Mouse (Mus musculus) lung, embryonic 14.5 days (tissue): ENCODE measurements at regions not wholly inside any gene's neighbourhood (a gene's known extent, or its start where the extent isn't known, plus 50 kb on each side); places are given as distances from the start of the nearest gene placed in this dataset. TPM values are rescaled to one million over a fixed set of nuclear protein-coding genes. Genes with fewer than 3 reads are reported as not detected.

ENCODE experiments used
- ATAC-seq: fragments of 200-750 bp; cut with Nextera tagmentation; 2 replicates; pipeline ENCODE4 v1.8.0; 2017; ENCODE audit warnings: mild to moderate bottlenecking, moderate TSS enrichment, moderate library complexity; ENCODE audit not compliant: insufficient read depth
- DNase-seq: peaks from one replicate; pipeline ENCODE4 v3.0.0-alpha.2; 2015
- H3K27ac ChIP-seq: fragments of 300-500 bp; sonication (generic); 2 replicates; pipeline ENCODE4 v1.5.1; 2014; ENCODE audit warnings: low read depth, mild to moderate bottlenecking, moderate library complexity
- H3K27me3 ChIP-seq: fragments of 300-500 bp; sonication (generic); 2 replicates; pipeline ENCODE4 v1.6.1; 2014; ENCODE audit warnings: low read length, control low read depth; ENCODE audit not compliant: insufficient read depth
- H3K36me3 ChIP-seq: fragments of 300-500 bp; sonication (generic); 2 replicates; pipeline ENCODE4 v1.6.1; 2014; ENCODE audit warnings: control low read depth; ENCODE audit not compliant: insufficient read depth
- H3K4me1 ChIP-seq: fragments of 300-500 bp; sonication (generic); 2 replicates; pipeline ENCODE4 v1.6.1; 2014; ENCODE audit warnings: antibody characterized with exemption, control low read depth; ENCODE audit not compliant: insufficient read depth
- H3K4me2 ChIP-seq: fragments of 300-500 bp; sonication (generic); 2 replicates; pipeline ENCODE4 v1.6.1; 2014; ENCODE audit warnings: mild to moderate bottlenecking
- H3K4me3 ChIP-seq: fragments of 300-500 bp; sonication (generic); 2 replicates; pipeline ENCODE4 v1.5.1; 2014; ENCODE audit warnings: low read depth, low read length
- H3K9ac ChIP-seq: fragments of 300-500 bp; sonication (generic); 2 replicates; pipeline ENCODE4 v1.6.1; 2014
- H3K9me3 ChIP-seq: fragments of 300-500 bp; sonication (generic); 2 replicates; pipeline ENCODE4 v1.6.1; 2016; ENCODE audit warnings: low read depth, low read length, control low read depth
- CTCF ChIP-seq: IDR thresholded peaks from 2 replicates; pipeline ENCODE4 v1.5.1; 2016; ENCODE audit warnings: antibody characterized with exemption, low read depth
- WGBS: fragments of 180-500 bp; shearing (Covaris S2); extraction: QIAGEN DNeasy Blood & Tissue Kit; methylation state at CpG from one replicate; pipeline ENCODE4 v1.1.7; 2014; 5-methylcytosine and 5-hydroxymethylcytosine counted together
- microRNA-seq: library from miRNA; unstranded; fragments of <30 nt; microRNA quantifications from one replicate; pipeline ENCODE4, GENCODE M21; 2016; ENCODE audit warnings: borderline number of aligned reads

DNA sequence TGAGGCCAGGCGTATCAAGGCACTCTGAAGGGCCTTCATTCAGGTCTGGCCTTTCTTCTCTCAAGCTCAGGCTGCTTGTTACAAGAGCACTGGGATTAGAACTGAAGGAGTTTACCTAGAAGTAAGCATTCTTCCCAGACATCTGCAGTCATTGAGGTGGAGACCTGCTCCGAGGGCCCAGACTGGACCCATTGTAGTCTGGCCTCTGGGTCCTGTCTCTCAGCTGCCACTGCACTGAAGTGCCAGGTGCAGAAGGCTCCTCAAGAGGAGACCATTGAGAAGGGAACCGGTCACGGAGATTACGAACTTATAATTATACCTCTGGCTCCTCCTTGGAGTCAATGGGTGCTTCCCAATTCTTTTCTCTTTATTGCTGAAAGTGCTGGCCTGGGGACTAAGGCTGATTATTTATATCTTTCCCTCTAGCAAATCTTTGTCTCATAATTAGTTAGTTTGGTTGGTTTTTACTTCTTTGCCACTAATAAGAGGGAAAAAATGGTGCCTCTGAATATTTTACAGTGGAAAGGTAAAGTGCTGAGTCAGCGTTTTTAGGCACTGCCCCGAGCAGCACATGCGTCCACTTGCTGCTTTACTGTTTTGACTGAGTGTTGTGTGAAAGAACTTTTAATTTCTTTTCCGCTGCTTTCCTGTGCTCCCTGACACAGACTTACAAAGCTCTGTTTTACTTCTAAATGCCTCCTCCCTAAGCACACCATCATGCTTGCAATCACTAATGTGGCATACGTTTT is 1202.0 kb downstream of the A830018L16Rik start:
- no peak for TF ChIP-seq CTCF
- ATAC-seq (no peak), DNase-seq (no peak)
- Histone ChIP-seq H3K4me3 (no peak overlapping the region), H3K27me3 (no peaks in the 10 kb centered on the region), H3K27ac (no peak overlapping the region), H3K9ac (no peak overlapping the region), H3K4me1 (no peaks in the 10 kb centered on the region), H3K4me2 (no peak overlapping the region), H3K9me3 (no peaks in the 10 kb centered on the region), H3K36me3 (no peaks in the 10 kb centered on the region)
- 71% methylated on average over 10 of the region's 10 CpGs for WGBS

DNA sequence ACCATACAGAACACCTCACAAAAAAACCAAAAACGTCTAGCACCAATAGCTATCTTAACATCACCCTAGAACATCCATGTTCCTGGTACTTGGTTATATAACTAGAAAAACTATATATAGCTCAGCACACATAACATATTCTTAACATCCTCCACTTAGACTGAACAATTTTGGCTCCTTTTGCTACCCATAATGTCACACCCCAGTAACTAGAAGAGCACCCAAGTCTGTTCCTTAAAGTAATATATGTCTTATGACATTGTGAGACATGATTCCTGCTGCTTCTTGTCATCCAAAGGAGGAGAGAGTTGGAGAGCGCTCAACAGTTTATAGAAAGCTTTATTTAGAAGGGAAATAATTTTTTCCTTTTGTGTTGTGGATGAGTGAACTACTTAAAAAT is 1206.1 kb downstream of the A830018L16Rik start:
- no peak for TF ChIP-seq CTCF
- no peaks in the 10 kb centered on the region for H3K36me3 ChIP-seq
- 64% methylated on average over 2 of the region's 2 CpGs for WGBS
- ATAC-seq (no peak), DNase-seq (no peak)
- no peaks in the 10 kb centered on the region for H3K27me3 ChIP-seq
- H3K4me3 ChIP-seq, result no peak overlapping the region
- no peaks in the 10 kb centered on the region for H3K9me3 ChIP-seq
- no peaks in the 10 kb centered on the region for H3K4me1 ChIP-seq
- H3K4me2 ChIP-seq, result no peak overlapping the region
- H3K27ac ChIP-seq, result no peak overlapping the region
- no peak overlapping the region for H3K9ac ChIP-seq

DNA sequence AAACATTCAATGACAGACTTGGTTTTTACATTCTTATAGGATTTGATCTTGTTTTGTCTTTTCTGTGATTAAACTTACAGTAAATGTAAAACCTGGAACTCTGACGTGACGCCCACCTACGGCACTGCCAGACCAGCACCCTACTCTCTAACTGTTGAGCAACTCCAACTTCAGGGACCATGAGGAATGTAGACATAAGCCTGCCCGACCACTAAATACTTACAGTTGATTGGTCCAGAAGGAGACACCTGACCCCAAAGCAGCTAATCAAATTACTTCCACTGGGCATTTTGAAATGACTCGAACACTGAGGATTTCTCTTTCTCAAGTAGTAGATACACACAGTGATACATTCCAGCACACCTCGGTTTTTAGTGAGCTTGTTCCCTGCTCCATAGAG is 1206.9 kb downstream of the A830018L16Rik start:
- no peak for DNase-seq

DNA sequence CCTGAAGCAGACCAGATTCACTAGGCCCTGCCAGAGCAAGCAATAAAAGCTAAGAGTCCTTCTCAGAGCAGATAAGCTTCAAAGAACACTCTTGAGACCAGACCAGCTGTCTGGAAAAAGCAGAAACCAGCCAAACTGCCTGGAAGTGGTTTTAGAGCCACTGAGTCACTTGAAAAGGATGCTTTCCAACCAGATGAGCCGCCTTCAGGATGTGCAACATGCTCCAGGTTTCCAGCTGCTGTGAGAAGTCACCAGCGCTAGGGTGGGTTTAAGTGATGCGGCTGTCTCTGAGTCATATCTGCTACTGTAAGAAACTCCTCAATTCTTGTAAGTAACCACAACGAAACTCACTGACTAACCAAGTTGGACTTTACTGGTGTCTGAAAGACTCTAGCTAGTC is 1209.3 kb downstream of the A830018L16Rik start:
- TF ChIP-seq CTCF, result no peak
- Histone ChIP-seq H3K9ac (no peak overlapping the region), H3K36me3 (no peaks in the 10 kb centered on the region), H3K4me2 (no peak overlapping the region), H3K27me3 (no peaks in the 10 kb centered on the region), H3K4me1 (no peaks in the 10 kb centered on the region), H3K9me3 (no peaks in the 10 kb centered on the region), H3K4me3 (no peak overlapping the region), H3K27ac (no peak overlapping the region)
- no peak for DNase-seq
- no peak for ATAC-seq
- WGBS, result 86% methylated on average over 4 of the region's 4 CpGs

More for the DNA sequence above, 1206.9 kb downstream of the A830018L16Rik start:
- H3K4me2 ChIP-seq, result no peak overlapping the region
- H3K27me3 ChIP-seq, result no peaks in the 10 kb centered on the region
- H3K27ac ChIP-seq, result no peak overlapping the region
- H3K36me3 ChIP-seq, result no peaks in the 10 kb centered on the region
- no peak overlapping the region for H3K9ac ChIP-seq
- TF ChIP-seq CTCF, result no peak
- H3K9me3 ChIP-seq, result no peaks in the 10 kb centered on the region
- WGBS, result 79% methylated on average over 6 of the region's 6 CpGs
- no peak for ATAC-seq
- H3K4me1 ChIP-seq, result no peaks in the 10 kb centered on the region
- no peak overlapping the region for H3K4me3 ChIP-seq

DNA sequence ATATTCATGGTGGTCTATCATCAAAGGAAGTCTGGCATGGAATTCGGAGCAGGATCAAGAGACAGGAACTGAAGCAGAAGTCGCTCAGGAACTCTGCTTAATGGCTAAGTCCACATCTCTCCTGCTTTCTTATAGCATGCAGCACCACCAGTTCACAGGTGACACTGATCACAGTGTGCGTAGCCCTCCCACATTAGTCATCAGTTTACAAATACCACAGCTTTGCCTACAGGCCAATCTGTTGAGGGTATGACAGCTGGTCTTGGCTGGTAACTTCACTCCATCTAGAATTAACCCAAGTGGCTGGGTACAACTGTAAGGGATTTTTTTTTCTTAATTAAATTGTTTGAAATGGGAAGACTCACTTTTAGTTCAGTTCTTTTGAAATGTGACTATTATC is 1219.1 kb downstream of the A830018L16Rik start:
- ATAC-seq (no peak), DNase-seq (no peak)
- no peaks in the 10 kb centered on the region for H3K36me3 ChIP-seq
- H3K4me2 ChIP-seq, result no peak overlapping the region
- no peaks in the 10 kb centered on the region for H3K4me1 ChIP-seq
- 75% methylated on average over 3 of the region's 3 CpGs for WGBS
- no peak for TF ChIP-seq CTCF
- H3K9ac ChIP-seq, result no peak overlapping the region
- H3K27me3 ChIP-seq, result no peaks in the 10 kb centered on the region
- H3K9me3 ChIP-seq, result no peaks in the 10 kb centered on the region
- no peak overlapping the region for H3K27ac ChIP-seq
- H3K4me3 ChIP-seq, result no peak overlapping the region

DNA sequence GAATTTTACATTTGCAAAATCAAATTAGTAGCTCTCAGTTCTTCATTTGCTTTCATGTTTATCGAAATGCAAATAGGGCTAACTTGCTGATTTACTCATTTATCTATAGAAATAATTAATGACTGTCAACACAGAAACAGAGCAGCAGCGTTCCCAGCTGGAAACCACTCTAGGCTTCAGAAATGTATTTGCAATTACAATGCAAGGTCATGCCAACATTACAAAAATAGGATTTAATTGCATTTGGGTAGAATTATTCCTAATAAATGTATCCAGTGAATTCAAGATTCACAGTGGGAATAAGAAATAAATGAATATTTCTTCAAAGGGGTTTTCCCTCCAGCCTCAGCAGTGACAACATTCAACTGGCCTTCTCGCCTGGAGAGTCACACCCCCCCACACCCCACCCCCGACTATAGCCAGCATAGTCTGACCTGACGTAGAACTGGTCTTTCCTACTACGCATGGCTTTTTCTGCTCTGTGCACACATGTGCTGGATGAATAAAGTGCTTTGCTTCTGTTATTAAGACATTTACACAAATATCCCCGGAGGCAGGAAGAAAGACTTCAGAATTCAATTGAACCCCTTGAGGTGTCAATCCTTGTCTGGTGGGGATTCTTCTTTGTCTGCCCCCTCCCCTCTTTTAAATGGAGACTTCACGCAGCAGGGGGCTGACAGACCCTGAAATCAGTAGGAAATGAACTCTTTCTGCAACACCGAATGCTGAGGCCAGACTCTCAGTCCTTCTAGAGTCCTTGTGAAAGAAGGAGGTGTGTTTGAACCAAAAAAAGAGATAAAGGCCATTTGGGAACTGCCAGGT is 1222.6 kb downstream of the A830018L16Rik start:
- Histone ChIP-seq H3K4me3 (no peak overlapping the region), H3K4me2 (no peak overlapping the region), H3K36me3 (no peaks in the 10 kb centered on the region), H3K27me3 (no peaks in the 10 kb centered on the region), H3K4me1 (no peaks in the 10 kb centered on the region), H3K27ac (no peak overlapping the region), H3K9ac (no peak overlapping the region), H3K9me3 (no peaks in the 10 kb centered on the region)
- no peak for TF ChIP-seq CTCF
- no peak for ATAC-seq
- WGBS, result 55% methylated on average over 9 of the region's 9 CpGs
- no peak for DNase-seq

DNA sequence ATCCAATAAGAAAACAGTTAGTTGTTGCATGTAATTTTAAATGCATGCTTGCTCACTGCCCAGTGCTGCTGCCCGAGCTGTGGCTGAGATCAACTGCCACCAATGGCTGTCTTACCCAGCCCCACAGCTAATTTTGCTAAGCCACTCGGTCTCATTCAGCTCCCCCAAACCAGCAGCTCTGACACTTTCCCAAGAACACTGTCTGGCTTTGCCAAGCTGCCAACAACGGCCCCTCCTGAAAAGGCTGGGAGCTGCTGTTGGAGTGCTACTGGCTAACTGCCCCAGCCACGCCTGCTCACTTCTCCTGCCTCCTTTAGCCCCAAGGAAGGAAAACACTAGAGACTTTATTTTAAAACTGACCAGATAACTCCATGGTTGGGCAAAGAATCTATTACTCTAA is 1227.1 kb downstream of the A830018L16Rik start:
- H3K27ac ChIP-seq, result no peak overlapping the region
- no peak overlapping the region for H3K4me2 ChIP-seq
- no peak for ATAC-seq
- H3K9me3 ChIP-seq, result no peaks in the 10 kb centered on the region
- no peak for TF ChIP-seq CTCF
- H3K36me3 ChIP-seq, result no peaks in the 10 kb centered on the region
- WGBS, result 52% methylated on average over 4 of the region's 4 CpGs
- H3K27me3 ChIP-seq, result no peaks in the 10 kb centered on the region
- no peaks in the 10 kb centered on the region for H3K4me1 ChIP-seq
- H3K4me3 ChIP-seq, result no peak overlapping the region
- H3K9ac ChIP-seq, result no peak overlapping the region
- peak; percentile 12 for DNase-seq

Small RNA genes in the stretch of these regions (microRNA-seq; reads per million reads assigned to microRNA genes)
- gene Mir6341, result not detected
